Mouse (Mus musculus): ENCODE measurements around the gene Pln.

DNA sequence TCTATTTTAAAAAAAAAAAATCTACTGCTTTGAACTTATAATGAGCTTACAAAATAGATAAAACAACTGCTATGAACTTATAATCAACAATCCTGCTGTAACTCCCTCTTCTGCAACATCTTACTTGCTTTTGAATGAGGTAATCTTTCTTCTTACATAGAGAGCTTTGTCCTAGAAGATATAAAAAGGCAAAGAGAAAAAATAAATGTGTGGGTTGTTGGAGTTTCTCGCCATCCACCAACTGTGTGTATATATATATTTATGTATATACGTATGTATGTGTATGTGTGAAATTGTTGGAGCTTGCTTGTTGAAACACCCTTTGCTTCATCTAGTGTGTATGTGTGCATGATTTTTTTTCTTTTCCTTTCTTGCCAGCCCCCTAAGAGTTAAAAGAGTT is 29.8 kb downstream of the Pln start:
- TF ChIP-seq CTCF (IDR thresholded peaks at IDR 0.05; ENCODE audit: low read depth) (no peak), EP300 (IDR thresholded peaks at IDR 0.05; ENCODE audit: low read depth) (no peak)

Measured in liver, postnatal 0 days (tissue).